ENCODE assay signal across 1 mouse cellular context in the genomic region with DNA sequence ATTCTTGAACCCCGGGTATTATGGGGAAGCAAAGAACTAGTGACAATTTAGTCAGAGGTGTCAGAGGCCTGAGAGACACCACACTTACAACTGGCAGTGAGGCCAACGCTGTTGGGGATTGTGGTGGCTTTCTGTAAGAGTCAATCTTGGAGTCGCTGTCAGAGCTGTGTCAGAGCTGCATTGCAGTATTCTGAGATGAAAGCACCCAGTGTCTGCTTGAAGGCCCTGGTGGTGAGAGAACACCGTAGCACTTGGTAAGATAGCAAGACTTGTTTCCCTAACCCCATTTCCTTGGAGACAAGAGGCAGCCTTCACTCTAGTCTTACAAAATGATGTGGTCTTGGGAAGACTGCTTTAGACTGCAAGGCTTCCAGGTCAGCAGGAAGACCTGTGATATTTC.
TF ChIP-seq lines count a peak whose summit lies in the region.

No protein-coding gene starts in this region.

TF ChIP-seq in myocyte, 11 proteins besides CTCF, POLR2A, EP300 and RAD21 (continued from another document):
- no peak for TF ChIP-seq USF1 (IDR thresholded peaks at IDR 0.05; ENCODE audit: low read depth)
TF ChIP-seq in myocyte: peak in this region for 0.
